Mouse (Mus musculus) 3134 (cell line): ENCODE measurements around the gene Igsf11.

Experiments
- DNase-seq: peaks from one replicate; pipeline ENCODE4 v3.0.0-alpha.2; 2011; ENCODE audit warnings: low spot score; ENCODE audit not compliant: insufficient read length; ENCODE audit errors: extremely low read depth

Igsf11 gene

DNA sequence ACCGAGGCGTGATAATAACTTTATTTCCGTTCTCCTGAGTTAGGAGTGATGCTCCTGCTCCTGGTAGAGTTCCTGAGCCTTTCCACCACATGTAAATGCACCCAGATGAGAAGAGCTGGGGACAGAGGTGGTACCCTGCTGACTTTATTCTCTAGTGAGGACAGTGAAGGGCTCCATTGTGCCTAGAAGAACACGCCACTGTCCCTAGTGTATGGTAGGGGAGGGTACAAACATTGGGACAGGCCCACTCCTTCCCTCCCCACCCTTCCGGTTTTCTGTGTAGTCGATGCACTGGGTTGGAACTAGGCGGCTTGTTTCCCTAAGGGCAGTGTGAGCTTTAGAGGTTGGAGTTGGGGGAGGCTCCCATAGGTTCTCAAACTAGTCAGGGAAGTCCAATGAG is 36.3 kb downstream of the Igsf11 start:
- DNase-seq: no peak

DNA sequence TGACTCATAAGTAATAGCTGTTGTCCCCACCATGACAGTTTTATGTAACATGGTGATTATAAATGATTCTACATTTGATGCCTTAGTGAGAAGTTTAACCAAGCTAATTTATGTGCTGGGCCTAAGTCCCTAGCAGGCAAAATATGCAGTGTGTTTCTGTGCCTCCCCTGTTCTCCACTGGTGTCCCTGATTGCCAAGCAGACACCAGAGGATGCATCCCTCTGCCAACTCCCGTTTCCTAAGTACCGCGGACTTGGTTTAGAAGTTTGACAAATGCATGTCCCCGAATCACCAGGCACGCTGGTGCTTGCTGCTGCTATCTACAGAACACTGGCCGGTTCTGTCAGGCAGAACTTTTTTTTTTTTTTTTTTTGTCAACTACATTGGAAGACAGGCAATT is 39.0 kb downstream of the Igsf11 start:
- DNase-seq: no peak

DNA sequence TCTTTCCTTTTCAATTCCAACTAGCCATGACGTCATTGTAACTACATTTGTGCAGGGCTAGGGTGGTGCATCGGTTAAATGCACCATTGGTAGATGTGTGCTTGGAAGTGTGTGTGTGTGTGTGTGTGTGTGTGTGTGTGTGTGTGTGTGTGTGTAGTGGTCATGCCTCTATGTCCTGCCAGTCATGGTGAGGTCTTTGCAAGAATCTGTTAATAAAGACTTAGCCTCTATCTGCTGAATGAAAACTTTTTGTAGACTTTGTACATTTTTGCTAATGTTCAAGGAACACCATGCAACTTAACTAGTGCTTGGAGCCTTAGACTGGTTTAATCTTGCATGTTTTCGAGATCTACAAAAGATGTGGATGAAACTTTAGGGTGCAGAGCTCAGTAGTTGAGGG is 48.3 kb downstream of the Igsf11 start:
- DNase-seq: no peak

DNA sequence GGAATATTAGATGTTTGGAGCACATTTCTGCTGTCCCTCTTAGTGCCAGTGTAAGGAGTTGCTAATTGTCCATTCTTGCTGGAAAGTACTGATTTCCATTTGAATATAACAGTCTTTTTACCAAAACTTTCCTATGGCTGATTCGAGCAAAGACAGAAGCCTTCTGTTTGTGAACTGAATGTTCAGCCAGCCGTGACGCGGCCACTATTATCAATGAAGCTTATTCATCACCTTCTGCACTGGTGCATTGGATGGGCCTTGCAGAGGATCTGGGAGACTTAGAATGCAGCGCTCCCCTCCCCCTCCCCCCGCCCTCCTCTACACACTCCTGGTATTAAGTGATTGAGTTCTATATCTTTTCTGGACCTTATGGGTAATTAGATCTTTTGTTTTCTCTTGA is 48.8 kb downstream of the Igsf11 start:
- no peak for DNase-seq

DNA sequence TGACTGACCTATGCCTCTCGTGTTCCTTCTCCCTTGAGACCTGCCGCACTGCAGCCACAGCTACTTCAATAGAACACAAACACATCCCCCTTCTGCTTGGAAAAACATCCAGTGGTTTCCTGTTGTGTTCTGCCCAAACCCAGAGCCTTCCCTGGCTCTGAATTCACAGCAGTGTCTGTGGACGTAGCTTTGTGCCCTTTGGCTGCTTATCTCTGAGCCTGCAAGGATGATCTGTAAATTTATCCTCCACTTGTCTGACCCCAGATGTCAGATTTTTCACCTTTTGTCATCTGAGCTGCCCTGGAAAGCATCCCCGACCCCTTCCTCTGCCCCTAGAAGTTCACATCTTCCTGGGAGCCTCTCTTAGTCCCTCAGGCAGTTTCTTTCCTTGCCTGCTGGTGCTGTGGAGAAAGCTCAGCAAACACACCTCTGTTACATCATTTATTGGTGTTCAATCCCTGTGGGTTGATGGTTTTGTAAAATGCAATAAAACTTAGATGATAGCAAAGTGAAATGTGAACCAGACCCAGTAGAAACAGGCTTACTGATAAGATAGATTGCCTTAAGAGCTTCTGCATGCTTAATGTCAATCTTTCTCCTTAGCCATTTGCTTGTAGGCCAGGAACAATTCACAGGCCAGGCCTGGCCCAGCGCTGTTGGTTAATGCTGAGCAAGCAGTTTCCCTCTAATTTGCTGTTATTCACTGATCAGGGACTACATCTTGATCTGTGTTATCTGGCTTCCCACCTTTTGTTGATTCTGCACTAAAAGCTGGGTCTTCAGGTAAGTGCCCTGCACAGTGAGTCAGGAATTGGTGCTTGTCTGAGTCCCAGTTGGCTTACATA is 51.5 kb downstream of the Igsf11 start:
- no peak for DNase-seq

DNA sequence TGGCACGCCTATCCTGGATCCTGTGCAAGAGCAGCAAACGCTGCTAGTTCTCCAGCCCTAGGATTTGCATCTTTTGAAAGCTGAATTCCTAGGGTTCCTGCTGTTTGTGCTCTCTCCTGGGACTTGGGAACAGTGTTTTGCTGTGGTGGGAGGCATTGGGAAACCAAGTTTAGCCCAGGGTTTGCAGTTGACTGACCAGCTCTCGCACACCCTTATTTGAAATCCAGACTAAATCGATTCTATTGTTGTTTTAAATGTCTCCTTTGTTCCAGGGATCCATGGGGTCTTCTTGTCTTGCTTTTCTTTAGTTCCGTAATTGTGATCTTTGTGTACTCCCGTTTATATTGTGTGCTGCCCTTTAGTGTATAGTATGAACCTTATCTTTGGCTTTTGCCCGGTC is 52.6 kb downstream of the Igsf11 start:
- DNase-seq: no peak

DNA sequence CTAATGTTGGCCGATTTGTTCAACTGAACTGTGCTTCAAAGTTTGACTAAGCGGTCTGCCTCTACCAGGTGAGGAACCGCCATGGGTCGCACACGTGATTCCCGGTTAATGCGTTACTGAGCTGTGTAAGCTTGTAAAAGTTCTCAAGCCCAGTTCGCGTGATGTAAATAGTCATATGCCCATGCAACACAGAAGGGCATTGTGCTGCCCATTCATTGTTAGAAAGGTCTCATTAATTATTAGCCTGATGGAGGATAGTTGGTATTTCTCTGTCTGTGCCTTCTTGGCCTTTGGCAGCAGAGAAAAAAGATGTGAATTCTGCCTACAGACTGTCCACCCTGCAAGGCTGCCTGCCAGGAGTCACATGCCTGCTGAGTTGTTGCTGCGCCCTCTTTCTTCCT is 53.1 kb downstream of the Igsf11 start:
- DNase-seq: no peak

DNA sequence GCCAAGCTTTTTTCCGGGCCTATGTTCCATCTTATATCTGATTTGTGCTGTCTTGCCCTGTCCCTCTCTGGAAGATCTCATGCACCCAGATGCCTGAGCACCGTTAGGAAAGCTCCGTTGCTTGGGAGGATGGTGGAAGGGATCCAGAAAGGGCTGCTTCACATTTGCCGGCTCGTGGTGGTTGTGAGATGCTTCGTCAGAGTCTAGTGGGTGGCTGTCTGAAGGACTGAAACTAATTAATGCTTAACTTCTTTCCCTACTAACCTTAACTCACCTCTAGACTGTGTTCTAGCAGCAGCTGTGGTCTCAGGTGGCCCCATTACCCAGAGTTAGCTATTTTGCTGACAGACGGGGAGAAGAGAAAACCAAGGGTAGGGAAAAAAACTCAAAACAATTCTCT is 54.0 kb downstream of the Igsf11 start:
- no peak for DNase-seq

DNA sequence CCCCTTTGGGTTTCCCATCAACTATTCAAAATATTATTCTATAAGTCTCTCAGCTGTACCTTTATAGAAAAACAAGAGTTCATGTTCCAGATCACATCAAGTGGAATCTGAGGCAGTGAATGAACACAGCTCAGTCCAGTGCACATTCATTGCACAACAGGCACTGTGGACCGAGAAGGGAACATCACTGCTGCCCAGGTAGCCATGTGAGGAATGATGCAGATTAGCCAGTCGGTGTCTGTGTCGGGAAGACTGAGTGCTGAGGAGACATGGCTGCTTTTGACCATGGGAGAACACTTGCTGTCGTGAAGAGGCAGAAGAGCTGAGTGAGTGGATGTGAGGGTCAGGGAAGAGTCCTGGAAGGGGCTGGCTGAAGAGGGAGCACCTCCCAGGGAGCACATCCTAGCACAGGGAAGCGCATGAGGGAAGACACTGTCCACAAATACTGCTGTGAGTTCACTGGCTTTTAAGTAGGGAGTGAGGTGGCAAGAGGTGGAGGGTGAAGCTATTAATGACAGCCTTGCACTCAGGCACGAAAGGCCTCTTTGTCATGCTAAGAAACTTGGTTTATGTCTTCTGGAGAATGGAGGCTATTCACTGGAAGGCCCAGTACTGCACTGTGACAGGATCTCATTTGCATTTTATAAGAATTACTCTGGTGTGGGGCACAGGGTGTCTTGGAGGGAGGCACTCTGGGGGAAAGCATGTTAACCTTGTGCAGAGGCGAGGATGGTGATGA is 54.8 kb downstream of the Igsf11 start:
- DNase-seq: no peak

DNA sequence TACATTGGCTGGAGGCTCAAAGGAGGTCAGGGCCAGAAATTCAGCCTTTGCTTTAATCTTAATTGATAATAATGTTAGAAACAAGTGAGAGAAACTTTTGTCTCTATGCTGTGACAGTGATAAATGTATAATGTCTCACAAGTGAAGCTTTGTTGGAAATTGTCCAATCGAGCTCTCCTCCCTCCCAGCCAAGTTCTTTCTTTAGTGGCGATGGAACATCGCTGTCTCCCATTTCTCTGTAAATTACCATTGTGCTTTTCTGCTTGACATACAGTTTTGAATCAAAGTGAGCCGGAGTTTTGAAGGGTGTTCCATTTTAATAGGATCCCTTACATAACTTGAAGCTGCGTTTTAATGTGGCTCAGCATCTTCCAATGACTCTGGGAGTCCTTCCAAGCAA is 56.0 kb downstream of the Igsf11 start:
- DNase-seq: no peak

DNA sequence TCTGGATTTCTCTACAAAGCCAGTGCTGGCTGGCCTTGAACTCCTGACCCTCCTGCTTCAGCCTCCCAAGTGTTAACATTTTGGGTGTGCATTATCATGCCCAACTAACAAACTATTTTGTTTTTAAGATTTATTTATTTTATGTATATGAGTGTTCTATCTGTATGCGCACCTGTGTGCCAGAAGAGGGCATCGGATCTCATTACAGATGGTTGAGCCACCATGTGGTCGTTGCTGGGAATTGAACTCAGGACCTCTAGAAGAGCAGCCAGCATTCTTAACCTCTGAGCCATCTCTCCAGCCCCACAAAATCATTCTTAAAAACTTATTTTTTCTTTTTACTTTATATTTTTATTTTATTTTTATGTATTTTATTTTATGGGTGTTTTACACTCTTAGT is 60.4 kb downstream of the Igsf11 start:
- DNase-seq: no peak

DNA sequence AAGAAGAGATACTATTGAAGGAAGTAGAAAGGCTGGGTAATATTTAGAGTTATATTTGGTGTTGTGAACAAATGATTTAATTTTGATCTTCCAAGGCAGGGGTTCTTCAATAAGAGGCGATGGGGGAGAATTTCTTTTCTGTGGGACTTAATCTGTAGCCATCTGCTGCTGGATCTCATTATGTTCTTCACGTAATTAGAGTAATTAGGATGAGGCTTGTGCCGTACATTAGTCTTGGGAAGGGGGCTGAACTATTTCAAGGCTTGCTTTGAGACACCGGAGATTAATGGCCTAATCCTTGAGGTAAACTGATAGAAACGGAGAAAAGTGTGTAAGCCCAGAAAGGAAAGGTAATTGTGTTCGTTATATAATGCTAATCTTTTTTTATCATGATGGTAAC is 61.4 kb downstream of the Igsf11 start:
- no peak for DNase-seq

DNA sequence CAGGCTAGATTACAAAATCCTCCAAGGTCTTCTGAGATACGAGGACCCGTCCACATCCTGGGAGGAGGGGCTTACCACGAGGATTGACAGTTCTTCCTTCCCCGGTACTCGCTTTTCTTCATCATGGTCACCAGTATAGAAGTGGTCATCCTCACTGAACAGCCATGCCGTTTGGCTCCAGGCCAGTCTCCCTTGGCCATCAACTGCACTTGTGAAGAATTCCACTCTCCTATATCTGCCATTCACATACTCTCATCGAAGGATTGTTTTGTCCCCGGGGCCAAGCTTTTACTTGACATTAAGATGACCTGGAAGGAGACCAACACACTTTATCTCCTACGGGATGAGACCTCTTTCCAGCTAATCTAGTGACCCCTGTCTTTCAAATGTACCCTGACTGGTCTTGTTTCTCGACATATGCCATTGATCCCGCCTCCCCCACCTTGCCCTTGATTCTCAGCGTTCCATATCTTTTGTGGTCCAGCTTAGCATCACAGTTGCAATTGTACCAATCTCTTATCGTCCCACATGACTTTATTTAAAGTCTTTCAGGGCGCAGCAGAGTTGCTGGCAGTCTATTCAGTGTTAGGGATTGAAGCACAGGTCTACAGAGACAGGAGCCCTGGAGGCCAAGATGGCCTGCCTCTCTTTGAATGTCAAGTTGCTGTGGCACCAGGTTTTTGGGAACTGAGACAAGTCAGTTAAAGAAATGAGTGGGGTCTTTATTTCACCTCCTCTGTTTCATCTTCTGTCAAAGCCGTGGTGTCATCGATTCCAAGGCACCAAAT is 62.2 kb downstream of the Igsf11 start:
- no peak for DNase-seq

DNA sequence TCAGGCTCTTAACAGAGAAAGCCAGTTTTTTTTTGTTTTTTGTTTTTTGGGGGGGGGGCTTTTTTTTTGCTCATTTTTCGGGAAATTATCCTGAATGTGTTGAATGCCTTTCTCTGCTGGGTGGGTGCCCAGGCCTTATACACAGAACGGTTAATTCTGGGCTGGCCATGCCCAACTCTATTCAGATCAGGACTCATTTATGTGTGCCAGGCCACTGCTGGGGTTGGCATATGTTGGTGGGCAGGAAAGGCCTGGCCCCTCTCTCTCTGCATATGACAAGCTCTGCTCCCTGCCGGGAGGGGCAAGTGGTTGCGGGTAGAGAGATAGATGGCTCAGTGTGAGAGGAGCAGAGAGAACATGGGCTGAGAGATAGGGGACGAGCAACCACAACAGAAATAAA is 62.8 kb downstream of the Igsf11 start:
- DNase-seq: no peak

DNA sequence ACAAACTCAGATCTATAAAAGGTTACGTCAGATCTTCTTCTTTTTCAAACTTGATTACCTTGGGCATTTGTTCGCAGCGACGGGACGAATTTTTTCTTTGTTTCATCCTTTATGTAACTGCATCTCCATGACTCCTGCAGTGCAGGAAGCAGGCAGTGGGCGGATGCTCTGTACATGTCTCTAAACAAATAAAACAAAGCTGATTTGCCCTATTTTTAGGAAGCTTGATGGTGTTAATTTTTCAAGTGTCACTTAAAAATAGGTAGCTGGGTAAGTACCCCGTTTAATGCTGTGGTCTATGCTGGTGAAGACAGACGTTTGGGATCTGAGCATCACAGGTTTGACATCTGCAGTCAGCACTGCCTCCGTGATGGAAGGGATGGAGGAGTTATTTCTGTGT is 66.3 kb downstream of the Igsf11 start:
- no peak for DNase-seq

DNA sequence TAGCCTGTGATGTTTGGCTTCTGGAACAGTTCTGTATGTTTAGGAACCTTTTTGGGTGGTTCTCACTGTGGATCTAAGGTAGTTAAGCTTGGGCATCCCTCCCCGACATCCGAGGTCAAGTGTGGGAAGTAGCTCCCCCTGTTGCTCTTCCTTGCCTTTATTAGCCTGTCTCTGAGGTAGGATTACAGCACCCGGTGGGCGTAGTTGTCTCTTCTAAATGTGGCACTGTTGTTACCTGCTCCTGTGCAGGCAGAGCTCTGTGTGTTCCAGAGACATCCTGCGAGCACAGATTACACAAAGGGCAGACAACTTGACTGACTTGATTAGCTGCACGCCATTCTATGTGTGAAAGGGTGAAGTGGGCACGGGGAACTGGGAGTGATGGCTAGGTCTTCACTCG is 68.1 kb downstream of the Igsf11 start:
- no peak for DNase-seq

DNA sequence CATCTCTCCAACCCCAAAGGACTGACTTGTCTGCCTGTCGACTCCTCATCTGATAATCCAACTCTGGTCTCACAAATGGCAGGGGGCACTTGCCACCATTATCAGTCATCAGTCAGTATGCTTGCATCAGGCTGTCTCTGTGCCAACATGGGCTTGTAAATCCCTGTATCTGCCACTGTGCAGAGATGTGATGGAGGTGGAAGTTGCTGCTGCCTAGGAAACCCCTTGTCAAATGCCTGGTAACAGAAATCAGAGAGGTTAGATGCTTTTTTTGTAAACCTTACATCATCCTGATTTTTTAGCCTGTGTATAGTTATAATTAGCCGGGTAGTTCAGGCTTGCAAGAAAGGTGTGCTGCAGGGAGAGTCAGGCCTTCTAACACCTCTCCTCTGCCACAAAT is 69.4 kb downstream of the Igsf11 start:
- DNase-seq: no peak

DNA sequence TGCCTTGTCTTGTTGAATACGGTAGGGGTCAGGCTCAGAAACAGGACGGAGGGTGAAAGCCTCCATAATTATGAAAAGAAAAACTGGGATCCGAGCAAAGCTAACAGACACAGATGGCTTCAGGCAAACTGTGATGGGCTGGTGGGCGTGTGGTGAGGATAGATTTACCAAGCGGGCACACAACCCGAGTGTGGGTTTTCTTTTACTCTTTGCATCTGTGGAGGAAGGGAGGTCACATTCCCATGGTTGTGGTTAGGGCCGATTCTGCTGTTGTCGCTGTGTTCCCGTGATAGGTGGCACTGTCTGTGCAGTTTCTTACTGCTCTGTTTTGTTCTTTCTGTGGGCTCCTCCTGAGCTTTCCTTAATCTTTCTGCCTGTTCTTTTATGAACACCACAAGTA is 70.2 kb downstream of the Igsf11 start:
- no peak for DNase-seq

DNA sequence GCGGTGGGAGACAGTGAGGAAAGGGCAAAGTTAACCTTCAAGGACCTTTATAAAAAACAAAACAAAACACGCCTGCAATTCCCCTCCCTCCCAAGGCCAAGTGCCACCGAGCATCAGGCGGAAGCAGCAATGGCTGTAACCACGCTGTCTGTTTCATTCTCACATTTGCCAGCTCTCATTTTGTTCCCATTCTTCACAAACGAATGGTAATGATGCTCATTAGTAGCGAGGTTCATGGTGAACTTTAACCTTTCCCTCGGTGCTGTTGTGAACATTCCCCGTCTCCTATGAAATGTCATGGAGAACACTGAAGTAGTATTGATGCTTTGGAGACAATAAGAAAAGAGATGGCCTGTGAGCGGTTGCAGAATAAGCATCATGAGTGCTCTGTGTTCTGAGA is 74.6 kb downstream of the Igsf11 start:
- DNase-seq: no peak

DNA sequence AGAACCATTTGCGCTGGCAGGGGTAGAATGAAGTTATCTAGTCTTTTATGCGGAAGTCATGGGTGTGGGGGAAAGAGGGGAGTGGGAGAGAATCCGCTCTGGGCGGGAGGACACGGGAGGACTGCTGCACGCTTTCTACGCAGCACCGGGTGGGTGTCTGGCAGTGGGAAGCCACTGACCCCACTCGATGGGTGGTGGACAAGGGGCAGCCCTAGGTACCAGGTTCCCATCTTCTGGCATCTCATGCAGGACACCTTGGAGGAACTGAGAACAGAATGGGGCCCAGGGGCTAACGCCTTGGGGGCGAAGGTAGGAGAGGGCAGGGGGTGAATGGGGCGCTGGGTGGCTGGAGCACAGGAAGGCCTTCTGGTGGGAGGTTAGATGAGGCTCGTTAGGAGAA is 83.7 kb downstream of the Igsf11 start:
- DNase-seq: no peak

DNA sequence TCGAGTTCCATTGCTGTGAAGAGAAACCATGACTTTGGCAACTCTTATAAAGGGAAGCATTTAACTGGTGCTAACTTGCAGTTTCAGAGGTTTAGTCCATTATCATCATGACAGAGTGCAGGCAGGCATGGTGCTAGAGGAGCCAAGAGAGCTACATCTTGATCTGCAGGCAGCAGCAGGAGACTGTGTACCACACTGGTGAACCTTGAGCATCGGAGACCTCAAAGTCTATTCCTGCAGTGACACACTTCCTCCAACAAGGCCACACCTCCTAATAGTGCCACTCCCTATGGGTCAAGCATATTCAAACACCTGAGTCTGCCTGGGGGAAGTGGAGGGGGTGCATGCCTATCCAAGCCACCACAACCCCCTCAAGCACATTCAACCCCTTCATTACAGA is 86.1 kb downstream of the Igsf11 start:
- no peak for DNase-seq

DNA sequence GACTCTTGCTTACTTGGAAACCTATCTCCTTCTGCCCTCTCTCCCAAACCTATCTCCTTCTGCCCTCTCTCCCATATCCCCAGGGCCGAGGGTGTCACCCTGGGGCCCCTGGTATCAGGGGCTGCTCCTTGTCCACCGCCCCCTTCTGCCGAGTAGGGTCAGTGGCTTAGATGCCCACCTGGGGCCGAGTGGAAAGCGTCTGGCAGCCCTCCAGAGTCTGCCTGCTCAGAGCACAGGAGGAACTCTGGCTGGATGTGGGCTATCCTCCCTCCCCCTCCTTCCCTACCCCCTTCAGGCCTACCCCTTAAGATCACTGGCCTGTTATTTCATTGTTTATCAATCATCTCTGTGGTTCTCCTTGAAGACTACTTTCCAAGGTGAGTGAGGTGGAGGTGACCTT is 88.1 kb downstream of the Igsf11 start:
- DNase-seq: no peak
